Mouse (Mus musculus): ENCODE measurements around the gene Fras1. TPM values are rescaled to one million over a fixed set of nuclear protein-coding genes. Genes with fewer than 3 reads are reported as not detected.

The Fras1 gene
- total and polyA plus RNA-seq, 2 experiments from 2014 or later = 2.2 to 6.2 TPM

DNA sequence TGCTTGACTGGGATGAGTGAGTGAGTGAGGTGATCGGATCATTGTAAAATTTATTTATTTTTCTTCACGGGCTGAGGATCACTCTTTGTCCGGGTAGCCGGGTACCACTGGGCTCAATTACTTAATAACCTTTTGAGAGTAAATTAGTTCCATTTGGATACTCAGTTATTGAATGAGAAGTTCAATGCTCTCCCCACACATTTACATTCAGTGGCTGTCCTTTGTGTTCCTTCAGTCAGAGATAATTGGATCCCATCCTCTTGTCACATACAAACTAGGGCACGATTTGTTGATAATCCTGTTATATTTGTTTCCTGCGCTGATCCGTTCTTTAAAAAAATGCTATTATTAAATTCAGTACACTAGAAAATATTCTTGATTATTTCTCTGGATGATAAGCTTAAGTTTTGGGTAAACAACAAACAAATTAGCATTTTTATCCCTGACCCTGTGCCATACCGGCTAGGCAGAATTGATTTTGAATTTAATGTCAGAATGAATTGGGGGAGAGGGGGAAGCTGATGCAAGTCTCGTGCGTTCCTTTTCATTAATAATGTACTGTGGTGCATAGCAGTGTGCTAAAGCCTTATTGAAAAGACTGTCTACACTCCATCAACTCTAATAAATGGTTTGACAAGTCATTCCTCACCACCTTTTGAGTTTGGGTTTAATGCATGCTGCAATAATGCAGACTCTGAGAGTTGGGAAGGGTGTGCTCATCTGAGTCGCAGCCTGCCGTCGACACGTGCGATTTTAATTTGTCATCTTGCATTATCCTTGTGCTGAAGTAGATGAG lies 12.6 kb downstream of the Fras1 start:
- Histone ChIP-seq H3K36me3 (ENCODE audit: insufficient read depth) (no peaks in the 10 kb centered on the region), H3K4me2 (ENCODE audit: low read depth) (no peak overlapping the region), H3K4me1 (ENCODE audit: insufficient read depth) (no peaks in the 10 kb centered on the region), H3K9ac (no peak overlapping the region), H3K4me3 (ENCODE audit: low read depth, low read length) (no peak overlapping the region), H3K27ac (ENCODE audit: low read depth, low read length) (no peak overlapping the region), H3K27me3 (ENCODE audit: insufficient read depth, low read length) (no peaks in the 10 kb centered on the region), H3K9me3 (ENCODE audit: low read length) (no peaks in the 10 kb centered on the region)
- ATAC-seq (peak; percentile 23; the same call in 1 of the 2 replicates), DNase-seq (no peak)
- no peak for TF ChIP-seq CTCF (IDR thresholded peaks at IDR 0.05; ENCODE audit: low read depth)
- WGBS = 21% methylated on average over 15 of the region's 15 CpGs

- Histone ChIP-seq H3K9ac (no peak overlapping the region), H3K4me3 (ENCODE audit: low read depth, low read length) (no peak overlapping the region), H3K9me3 (ENCODE audit: low read length) (no peaks in the 10 kb centered on the region), H3K4me1 (ENCODE audit: insufficient read depth) (no peaks in the 10 kb centered on the region), H3K27me3 (ENCODE audit: insufficient read depth, low read length) (no peaks in the 10 kb centered on the region), H3K27ac (ENCODE audit: low read depth, low read length) (no peak overlapping the region), H3K36me3 (ENCODE audit: insufficient read depth) (no peaks in the 10 kb centered on the region), H3K4me2 (ENCODE audit: low read depth) (no peak overlapping the region)
- DNase-seq (no peak), ATAC-seq (peak; percentile 83; the same call in 1 of the 2 replicates)
- 82% methylated on average over 8 of the region's 8 CpGs for WGBS
- no peak for TF ChIP-seq CTCF (IDR thresholded peaks at IDR 0.05; ENCODE audit: low read depth)
Observed at GRCm38 (mm10) chr5:96388306-96388705, 14.6 kb downstream of the Fras1 start.

GRCm38 (mm10) chr5:96389963-96390623 lies 16.3 kb downstream of the Fras1 start:
- Histone ChIP-seq H3K4me3 (ENCODE audit: low read depth, low read length) (no peak overlapping the region), H3K9ac (no peak overlapping the region), H3K4me1 (ENCODE audit: insufficient read depth) (no peaks in the 10 kb centered on the region), H3K4me2 (ENCODE audit: low read depth) (no peak overlapping the region), H3K27me3 (ENCODE audit: insufficient read depth, low read length) (no peaks in the 10 kb centered on the region), H3K9me3 (ENCODE audit: low read length) (no peaks in the 10 kb centered on the region), H3K27ac (ENCODE audit: low read depth, low read length) (no peak overlapping the region), H3K36me3 (ENCODE audit: insufficient read depth) (no peaks in the 10 kb centered on the region)
- 72% methylated on average over 11 of the region's 11 CpGs for WGBS
- TF ChIP-seq CTCF (IDR thresholded peaks at IDR 0.05; ENCODE audit: low read depth) = no peak
- DNase-seq (peak; percentile 58), ATAC-seq (peak; percentile 58; the same call in 1 of the 2 replicates)

DNA sequence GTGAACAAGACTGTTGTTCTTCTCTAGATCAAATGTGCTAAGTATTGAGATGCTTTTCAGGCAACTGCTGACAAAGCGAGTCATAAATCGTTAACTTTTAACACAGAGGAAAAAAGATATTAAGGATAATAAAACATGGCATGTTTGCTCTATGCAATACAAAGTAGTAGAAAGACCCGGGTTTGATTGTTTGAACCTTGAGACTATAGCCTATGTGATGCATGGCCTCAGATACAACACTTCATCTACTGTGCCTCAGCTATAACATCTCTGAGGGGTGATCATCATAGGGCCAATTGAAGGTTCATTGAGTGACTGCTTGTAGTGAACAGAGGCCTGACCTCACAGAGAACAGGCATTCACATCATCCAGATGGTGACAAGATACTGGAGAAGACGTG lies 17.3 kb downstream of the Fras1 start:
- Histone ChIP-seq H3K36me3 (ENCODE audit: insufficient read depth) (no peaks in the 10 kb centered on the region), H3K4me2 (ENCODE audit: low read depth) (no peak overlapping the region), H3K27ac (ENCODE audit: low read depth, low read length) (no peak overlapping the region), H3K4me1 (ENCODE audit: insufficient read depth) (no peaks in the 10 kb centered on the region), H3K9ac (no peak overlapping the region), H3K9me3 (ENCODE audit: low read length) (no peaks in the 10 kb centered on the region), H3K27me3 (ENCODE audit: insufficient read depth, low read length) (no peaks in the 10 kb centered on the region), H3K4me3 (ENCODE audit: low read depth, low read length) (no peak overlapping the region)
- 91% methylated on average over 4 of the region's 4 CpGs for WGBS
- TF ChIP-seq CTCF (IDR thresholded peaks at IDR 0.05; ENCODE audit: low read depth) = no peak
- ATAC-seq (no peak), DNase-seq (no peak)

DNA sequence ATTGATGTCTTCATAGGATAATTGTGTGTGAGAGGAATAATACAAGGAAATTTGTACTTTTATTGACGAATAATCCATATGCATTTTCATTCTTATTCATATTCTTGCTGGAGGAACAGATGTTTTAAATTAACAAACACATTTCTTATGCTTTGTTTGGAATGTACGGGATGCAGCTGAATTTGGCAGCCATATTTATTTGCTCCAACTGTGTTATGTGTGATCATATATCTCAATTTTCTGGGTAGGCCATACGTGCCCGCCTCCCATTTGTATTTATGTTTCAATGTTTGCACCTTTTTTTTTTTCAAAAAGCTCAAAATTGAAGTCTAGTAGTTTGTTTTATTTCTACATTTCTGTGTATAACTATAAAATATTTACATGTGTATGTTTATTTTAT lies 21.2 kb downstream of the Fras1 start:
- Histone ChIP-seq H3K9ac (no peak overlapping the region), H3K36me3 (ENCODE audit: insufficient read depth) (no peaks in the 10 kb centered on the region), H3K4me1 (ENCODE audit: insufficient read depth) (no peaks in the 10 kb centered on the region), H3K27ac (ENCODE audit: low read depth, low read length) (no peak overlapping the region), H3K4me3 (ENCODE audit: low read depth, low read length) (no peak overlapping the region), H3K4me2 (ENCODE audit: low read depth) (no peak overlapping the region), H3K9me3 (ENCODE audit: low read length) (no peaks in the 10 kb centered on the region), H3K27me3 (ENCODE audit: insufficient read depth, low read length) (no peaks in the 10 kb centered on the region)
- TF ChIP-seq CTCF (IDR thresholded peaks at IDR 0.05; ENCODE audit: low read depth) = no peak
- WGBS = 72% methylated on average over 4 of the region's 4 CpGs
- DNase-seq (no peak), ATAC-seq (no peak; the same call in 1 of the 2 replicates)

DNA sequence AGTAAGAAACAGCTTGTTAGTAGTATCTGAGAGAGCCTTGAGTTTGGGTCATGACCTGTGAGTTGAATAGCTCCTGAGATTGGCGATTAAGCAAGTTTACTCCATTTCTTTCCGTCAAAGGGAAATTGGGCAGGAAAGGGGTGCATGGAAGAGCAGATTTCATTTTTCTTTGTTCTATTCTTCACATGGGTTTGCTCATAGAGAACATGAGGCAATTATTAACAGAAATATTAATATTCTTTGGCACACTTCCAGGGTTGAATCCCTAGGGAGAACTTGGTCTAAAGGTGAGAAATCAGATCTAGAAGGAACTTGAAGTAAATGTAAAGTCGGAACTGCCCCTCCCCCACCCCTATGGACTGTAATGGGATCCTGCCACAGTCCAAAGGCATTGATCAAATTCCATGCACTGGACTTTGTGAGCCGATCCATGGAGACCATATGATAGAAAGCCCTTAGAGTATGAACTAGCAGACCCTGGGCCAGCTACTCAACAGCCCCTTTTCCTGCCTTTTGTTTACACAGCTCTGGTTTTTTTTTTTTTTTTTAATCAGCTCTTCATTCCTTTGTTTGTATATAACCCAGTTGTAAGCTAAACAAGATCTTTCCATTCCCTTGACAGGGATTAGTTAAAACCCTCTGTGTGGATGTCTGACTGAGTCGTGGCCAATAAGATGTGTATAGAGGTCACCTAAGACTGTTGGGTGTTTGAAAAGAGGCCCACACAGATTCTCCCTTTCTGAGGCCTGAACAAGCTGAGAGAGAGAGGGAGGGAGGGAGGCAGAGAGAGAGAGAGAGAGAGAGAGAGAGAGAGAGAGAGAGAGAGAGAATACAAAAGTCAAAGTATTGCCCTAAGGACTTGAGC lies 22.3 kb downstream of the Fras1 start:
- H3K27me3 ChIP-seq (ENCODE audit: insufficient read depth, low read length) = no peaks in the 10 kb centered on the region
- DNase-seq = no peak
- no peak overlapping the region for H3K4me2 ChIP-seq (ENCODE audit: low read depth)
- H3K9me3 ChIP-seq (ENCODE audit: low read length) = no peaks in the 10 kb centered on the region
- no peak for ATAC-seq
- H3K4me1 ChIP-seq (ENCODE audit: insufficient read depth) = no peaks in the 10 kb centered on the region
- no peak overlapping the region for H3K9ac ChIP-seq
- no peak overlapping the region for H3K27ac ChIP-seq (ENCODE audit: low read depth, low read length)
- WGBS = 38% methylated on average over 5 of the region's 5 CpGs
- no peak overlapping the region for H3K4me3 ChIP-seq (ENCODE audit: low read depth, low read length)
- no peak for TF ChIP-seq CTCF (IDR thresholded peaks at IDR 0.05; ENCODE audit: low read depth)
- no peaks in the 10 kb centered on the region for H3K36me3 ChIP-seq (ENCODE audit: insufficient read depth)

Measured in forebrain, postnatal 0 days (tissue).